Mouse (Mus musculus): ENCODE measurements around the gene Sgsm1.

DNA sequence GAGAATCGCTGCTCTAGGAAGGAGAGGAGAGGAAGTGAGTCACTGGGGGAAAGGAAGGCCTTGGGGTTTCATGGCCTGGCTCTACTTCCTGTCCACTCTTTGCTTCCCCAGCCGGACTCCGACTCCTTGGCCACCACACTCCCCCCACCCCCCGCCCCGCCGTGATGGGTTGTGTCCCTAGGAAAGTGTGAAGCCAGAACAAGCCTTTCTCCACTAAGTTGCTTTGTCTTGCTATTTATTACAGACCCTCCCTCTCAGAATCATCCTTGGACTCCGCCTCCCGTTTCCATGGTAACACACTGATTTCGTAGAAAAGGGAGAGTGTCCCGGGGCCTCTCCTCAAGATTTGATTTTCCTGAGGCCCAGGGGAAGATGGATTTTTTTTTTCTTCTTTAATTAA is 85.3 kb downstream of the Sgsm1 start:
- no peak for TF ChIP-seq CTCF (IDR thresholded peaks at IDR 0.05; ENCODE audit: low read depth)
- TF ChIP-seq EP300 (IDR thresholded peaks at IDR 0.05; ENCODE audit: low read depth), result no peak
